Mouse (Mus musculus) stomach, embryonic 14.5 days (tissue): ENCODE measurements around the gene Clk4. TPM values are rescaled to one million over a fixed set of nuclear protein-coding genes. Genes with fewer than 3 reads are reported as not detected.

Source experiments
- ATAC-seq: fragments of 200-750 bp; cut with Nextera tagmentation; 2 replicates; pipeline ENCODE4 v1.8.0; 2017; ENCODE audit warnings: low read depth, moderate TSS enrichment; ENCODE audit not compliant: insufficient number of reproducible peaks, insufficient read depth, low FRiP score
- H3K27ac ChIP-seq: fragments of 300-500 bp; sonication (generic); 2 replicates; pipeline ENCODE4 v1.5.1; 2014; ENCODE audit warnings: mild to moderate bottlenecking, low read length, moderate library complexity, mixed read lengths
- H3K27me3 ChIP-seq: fragments of 300-500 bp; sonication (generic); 2 replicates; pipeline ENCODE4 v1.6.1; 2014; ENCODE audit warnings: low read length, control low read depth, mixed read lengths; ENCODE audit not compliant: control insufficient read depth, insufficient read depth
- H3K36me3 ChIP-seq: fragments of 300-500 bp; sonication (generic); 2 replicates; pipeline ENCODE4 v1.6.1; 2014; ENCODE audit warnings: mild to moderate bottlenecking, control low read depth, low read length, moderate library complexity, mixed read lengths; ENCODE audit not compliant: control insufficient read depth, insufficient read depth
- H3K4me1 ChIP-seq: fragments of 300-500 bp; sonication (generic); 2 replicates; pipeline ENCODE4 v1.6.1; 2014; ENCODE audit warnings: low read length, control low read depth, mixed read lengths; ENCODE audit not compliant: control insufficient read depth, insufficient read depth
- H3K4me2 ChIP-seq: fragments of 300-500 bp; sonication (generic); replicated peaks from 2 replicates; pipeline ENCODE4 v1.6.1; 2014; ENCODE audit warnings: low read depth, low read length, control low read depth
- H3K4me3 ChIP-seq: fragments of 300-500 bp; sonication (generic); 2 replicates; pipeline ENCODE4 v1.5.1; 2014; ENCODE audit warnings: low read depth, low read length, control low read depth
- H3K9ac ChIP-seq: fragments of 300-500 bp; sonication (generic); replicated peaks from 2 replicates; pipeline ENCODE4 v1.6.1; 2014; ENCODE audit warnings: low read depth, mild to moderate bottlenecking, control low read depth, low read length, moderate library complexity, mixed read lengths
- H3K9me3 ChIP-seq: fragments of 300-500 bp; sonication (generic); 2 replicates; pipeline ENCODE4 v1.6.1; 2016; ENCODE audit warnings: low read depth, low read length, control low read depth; ENCODE audit not compliant: control insufficient read depth
- WGBS: fragments of 180-500 bp; shearing (Covaris S2); extraction: QIAGEN DNeasy Blood & Tissue Kit; methylation state at CpG from one replicate; pipeline ENCODE4 v1.1.7; 2014; 5-methylcytosine and 5-hydroxymethylcytosine counted together
- polyA plus RNA-seq: library from polyadenylated mRNA; unstranded; fragments of >200 nt; fragmentation: Nextera tagmentation; extraction: Ambion mirVana; gene quantifications from 2 replicates; pipeline ENCODE4 v1.2.1, GENCODE M21; 2014

The Clk4 gene
- polyA plus RNA-seq, 1 experiment from 2014 or later: 140 TPM

DNA sequence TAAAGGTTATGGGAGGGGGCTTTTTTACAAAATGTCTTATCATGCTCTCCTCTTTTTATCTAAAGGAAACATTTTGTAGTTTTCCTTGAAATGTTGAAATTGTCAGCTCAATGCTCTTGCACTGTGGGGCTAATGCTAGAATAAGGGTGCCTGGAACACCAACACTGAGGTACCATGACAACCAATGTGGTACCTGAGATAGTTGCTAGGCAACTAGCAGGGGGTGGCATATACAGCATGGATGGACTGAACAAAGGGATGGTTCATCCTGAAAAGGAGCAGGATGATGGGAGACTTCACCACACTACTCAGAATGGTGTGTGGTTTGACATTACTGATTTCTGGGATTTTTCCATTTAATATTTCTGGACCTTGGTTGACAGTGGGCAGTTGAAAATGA, 59.1 kb downstream of the Clk4 start:
- Histone ChIP-seq H3K9me3 (no peaks in the 10 kb centered on the region), H3K4me3 (no peak overlapping the region), H3K4me1 (no peaks in the 10 kb centered on the region), H3K27ac (no peak overlapping the region), H3K36me3 (no peaks in the 10 kb centered on the region), H3K4me2 (no peak overlapping the region), H3K9ac (no peak overlapping the region), H3K27me3 (no peaks in the 10 kb centered on the region)
- no peak for ATAC-seq

DNA sequence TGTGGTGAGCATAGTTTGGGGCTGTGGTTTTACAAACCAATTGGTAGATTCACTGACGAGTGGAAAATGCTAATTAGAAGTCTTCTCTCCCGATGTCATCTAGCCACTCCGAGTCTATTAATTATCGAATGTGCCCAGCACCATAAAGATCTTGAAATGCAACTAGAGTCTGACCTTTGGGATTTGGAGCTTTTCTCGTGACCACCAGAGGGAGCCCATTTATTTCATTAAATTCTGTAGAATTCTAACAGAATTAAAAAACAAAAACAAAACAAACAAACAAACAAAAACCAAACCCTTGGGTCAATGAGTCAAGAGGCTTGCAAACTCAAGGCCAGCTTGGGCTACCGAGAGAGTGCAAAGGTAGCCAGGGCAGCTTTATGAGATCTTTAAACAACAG, 65.4 kb downstream of the Clk4 start:
- no peak overlapping the region for H3K27ac ChIP-seq
- 76% methylated on average over 6 of the region's 6 CpGs for WGBS
- H3K4me3 ChIP-seq: no peak overlapping the region
- H3K27me3 ChIP-seq: no peaks in the 10 kb centered on the region
- no peak overlapping the region for H3K4me2 ChIP-seq
- H3K4me1 ChIP-seq: no peaks in the 10 kb centered on the region
- ATAC-seq: no peak
- H3K9me3 ChIP-seq: no peaks in the 10 kb centered on the region
- no peaks in the 10 kb centered on the region for H3K36me3 ChIP-seq
- H3K9ac ChIP-seq: no peak overlapping the region

DNA sequence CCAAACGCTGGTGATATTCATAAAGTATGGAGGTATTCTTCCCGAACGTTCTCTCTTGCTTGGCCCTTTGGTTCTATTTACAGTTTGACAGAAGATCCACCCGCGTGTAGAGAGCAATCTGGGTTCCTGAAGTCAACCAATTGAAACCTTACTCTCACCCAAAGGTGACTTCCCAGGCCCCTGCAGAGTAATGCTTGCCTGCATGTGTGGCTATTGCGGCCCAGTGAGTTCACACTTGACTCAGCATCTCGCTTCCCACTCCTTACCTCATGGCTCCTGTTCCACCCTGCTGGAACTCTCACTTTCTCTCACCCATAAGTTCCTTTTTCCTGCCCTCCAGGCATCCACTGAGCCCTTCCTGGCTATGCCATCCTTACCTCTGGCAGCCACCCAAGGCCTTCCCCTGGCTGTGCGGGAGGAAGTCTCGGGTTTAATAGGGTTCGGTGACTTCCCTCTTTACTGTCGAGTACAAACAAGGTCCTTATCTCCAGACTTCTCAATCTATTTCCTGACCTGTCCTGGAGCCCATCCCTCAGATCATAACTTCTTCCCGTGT, 66.9 kb downstream of the Clk4 start:
- Histone ChIP-seq H3K27me3 (no peaks in the 10 kb centered on the region), H3K36me3 (no peaks in the 10 kb centered on the region), H3K4me3 (no peak overlapping the region), H3K27ac (no peak overlapping the region), H3K9me3 (no peaks in the 10 kb centered on the region), H3K4me1 (no peaks in the 10 kb centered on the region), H3K9ac (no peak overlapping the region), H3K4me2 (no peak overlapping the region)
- no peak for ATAC-seq
- 78% methylated on average over 12 of the region's 12 CpGs for WGBS

DNA sequence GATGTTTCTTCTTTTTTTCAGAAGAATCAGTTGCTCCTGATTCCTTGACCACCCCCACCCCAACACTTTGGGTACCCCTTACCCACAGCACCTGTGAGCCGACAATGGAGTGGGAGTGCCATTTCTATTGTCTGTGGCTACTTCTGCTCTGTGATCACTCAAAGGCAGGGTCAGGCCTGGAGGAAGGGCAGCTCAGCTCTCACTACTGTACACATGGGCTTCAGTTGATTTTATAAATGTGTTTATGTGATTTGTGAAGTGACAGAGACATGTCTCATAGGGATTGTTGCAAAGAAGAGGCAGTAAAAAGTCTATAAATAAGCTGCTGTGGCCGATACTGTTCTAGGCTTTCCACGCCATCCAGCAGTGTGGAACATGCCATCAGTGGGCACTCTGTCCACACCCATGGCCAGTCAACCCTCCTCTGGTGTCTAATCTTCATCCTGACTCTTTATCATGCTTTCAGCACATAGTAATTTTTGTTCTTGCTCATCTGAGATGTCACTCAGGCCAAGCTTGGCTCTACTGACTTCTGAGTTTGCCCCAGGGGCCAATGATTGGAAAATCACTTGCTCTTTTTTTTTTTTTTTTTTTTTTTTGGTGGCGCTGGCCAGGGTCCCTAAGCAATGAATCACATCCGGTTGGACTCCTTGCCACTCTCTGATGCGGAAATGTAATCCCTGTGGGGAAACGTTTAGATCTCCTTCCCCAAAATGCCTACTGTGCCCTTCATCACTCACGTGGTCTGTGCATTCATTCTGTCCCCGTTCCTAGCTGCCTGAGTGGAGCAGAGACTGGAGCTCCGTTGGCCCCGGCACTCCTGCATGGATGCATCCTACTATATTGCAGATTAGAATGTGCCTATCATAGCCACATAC, 68.5 kb downstream of the Clk4 start:
- Histone ChIP-seq H3K9ac (no peak overlapping the region), H3K36me3 (no peaks in the 10 kb centered on the region), H3K4me3 (no peak overlapping the region), H3K9me3 (no peaks in the 10 kb centered on the region), H3K4me1 (no peaks in the 10 kb centered on the region), H3K27me3 (no peaks in the 10 kb centered on the region), H3K27ac (no peak overlapping the region), H3K4me2 (no peak overlapping the region)
- no peak for ATAC-seq
- WGBS: 76% methylated on average over 11 of the region's 11 CpGs

Other genes with a start within 250 kb of the Clk4 start
- not detected in 2 replicates for gene Olfr54, start 247.5 kb upstream of the Clk4 start, polyA plus RNA-seq
- not detected in 2 replicates for gene Olfr1375, start 213.6 kb upstream of the Clk4 start, polyA plus RNA-seq
- 8.9 and 9.0 TPM in 2 replicates for gene Zfp354a, start 202.5 kb upstream of the Clk4 start, polyA plus RNA-seq
- gene Gm12569, start 41.3 kb upstream of the Clk4 start, polyA plus RNA-seq: not detected in 2 replicates
- 0.35 and 0.48 TPM in 2 replicates for gene BC049762, start 1.3 kb downstream of the Clk4 start, polyA plus RNA-seq
- 21.6 and 23.2 TPM in 2 replicates for gene Col23a1, start 28.2 kb downstream of the Clk4 start, polyA plus RNA-seq